Mouse (Mus musculus) limb, embryonic 13.5 days (tissue): ENCODE results near the gene Rnf11. TPM values are rescaled to one million over a fixed set of nuclear protein-coding genes. Genes with fewer than 3 reads are reported as not detected.
A peak's percentile ranks its signal among the peaks of the same experiment; 100 is the strongest.

Source experiments
- ATAC-seq: fragments of 200-750 bp; cut with Nextera tagmentation; 2 replicates; pipeline ENCODE4 v1.8.0; 2017; ENCODE audit warnings: low read depth, moderate number of reproducible peaks, moderate TSS enrichment; ENCODE audit not compliant: low FRiP score
- H3K27ac ChIP-seq: fragments of 300-500 bp; sonication (generic); 2 replicates; pipeline ENCODE4 v1.5.1; 2015; ENCODE audit warnings: inconsistent platforms, mild to moderate bottlenecking, moderate library complexity
- H3K27me3 ChIP-seq: fragments of 300-500 bp; sonication (generic); 2 replicates; pipeline ENCODE4 v1.6.1; 2015; ENCODE audit warnings: mild to moderate bottlenecking, inconsistent platforms
- H3K36me3 ChIP-seq: fragments of 300-500 bp; sonication (generic); 2 replicates; pipeline ENCODE4 v1.6.1; 2015; ENCODE audit warnings: inconsistent platforms, mild to moderate bottlenecking, moderate library complexity
- H3K4me1 ChIP-seq: fragments of 300-500 bp; sonication (generic); 2 replicates; pipeline ENCODE4 v1.6.1; 2015; ENCODE audit warnings: inconsistent platforms
- H3K4me2 ChIP-seq: fragments of 300-500 bp; sonication (generic); replicated peaks from 2 replicates; pipeline ENCODE4 v1.6.1; 2015; ENCODE audit warnings: inconsistent platforms, mild to moderate bottlenecking, moderate library complexity
- H3K4me3 ChIP-seq: fragments of 300-500 bp; sonication (generic); 2 replicates; pipeline ENCODE4 v1.5.1; 2015; ENCODE audit warnings: moderate library complexity, mild to moderate bottlenecking, inconsistent platforms
- H3K9ac ChIP-seq: fragments of 300-500 bp; sonication (generic); 2 replicates; pipeline ENCODE4 v1.6.1; 2015; ENCODE audit warnings: mild to moderate bottlenecking, inconsistent platforms
- H3K9me3 ChIP-seq: fragments of 300-500 bp; sonication (generic); 2 replicates; pipeline ENCODE4 v1.6.1; 2016; ENCODE audit warnings: inconsistent platforms
- WGBS: fragments of 180-500 bp; shearing (Covaris S2); methylation state at CpG from one replicate; pipeline ENCODE4 v1.1.7; 2015; 5-methylcytosine and 5-hydroxymethylcytosine counted together
- polyA plus RNA-seq: library from polyadenylated mRNA; unstranded; fragments of >200 nt; fragmentation: Nextera tagmentation; extraction: Ambion mirVana; gene quantifications from 2 replicates; pipeline ENCODE4 v1.2.1, GENCODE M21; 2015

Gene Rnf11
- 46.7 and 47.5 TPM in 2 replicates for polyA plus RNA-seq

GRCm38 (mm10) chr4:109484621-109485020, at the start of gene Rnf11:
Rnf11 (minus strand) TSS chr4:109484728.
- no peaks in the 10 kb centered on the region for H3K36me3 ChIP-seq
- H3K4me2 ChIP-seq = no peak within 1 kb of the TSS
- ATAC-seq = no peak
- no peaks in the 10 kb centered on the region for H3K4me1 ChIP-seq
- no peaks in the 10 kb centered on the region for H3K27me3 ChIP-seq
- no peaks in the 10 kb centered on the region for H3K9me3 ChIP-seq
- H3K4me3 ChIP-seq = no peak within 1 kb of the TSS
- no peak within 1 kb of the TSS for H3K9ac ChIP-seq
- no peak within 1 kb of the TSS for H3K27ac ChIP-seq
- 87% methylated on average over 3 of the region's 3 CpGs for WGBS

GRCm38 (mm10) chr4:109531111-109531510, 46.6 kb upstream of the Rnf11 start, which contains the start of gene 4930522H14Rik:
4930522H14Rik (minus strand) TSS chr4:109531297.
- Histone ChIP-seq H3K9ac (no peak within 1 kb of the TSS), H3K27ac (no peak within 1 kb of the TSS), H3K36me3 (no peaks in the 10 kb centered on the region), H3K9me3 (no peaks in the 10 kb centered on the region), H3K4me1 (no peaks in the 10 kb centered on the region), H3K4me2 (no peak within 1 kb of the TSS), H3K27me3 (no peaks in the 10 kb centered on the region), H3K4me3 (no peak within 1 kb of the TSS)
- 96% methylated on average over 2 of the region's 2 CpGs for WGBS
- ATAC-seq = no peak

- WGBS = 73% methylated on average over 15 of the region's 15 CpGs
- Histone ChIP-seq H3K9me3 (no peaks in the 10 kb centered on the region), H3K36me3 (no peaks in the 10 kb centered on the region), H3K4me1 (no peaks in the 10 kb centered on the region), H3K27ac (no peak overlapping the region), H3K9ac (no peak overlapping the region), H3K27me3 (no peaks in the 10 kb centered on the region), H3K4me2 (no peak overlapping the region), H3K4me3 (no peak overlapping the region)
- no peak for ATAC-seq
These were observed 45.8 kb upstream of the Rnf11 start for GRCm38 (mm10) chr4:109530245-109530816.

GRCm38 (mm10) chr4:109504885-109505284, 20.4 kb upstream of the Rnf11 start:
- H3K9me3 ChIP-seq = no peaks in the 10 kb centered on the region
- no peaks in the 10 kb centered on the region for H3K36me3 ChIP-seq
- H3K9ac ChIP-seq = no peak overlapping the region
- H3K27me3 ChIP-seq = no peaks in the 10 kb centered on the region
- 6% methylated on average over 5 of the region's 5 CpGs for whole genome bisulfite sequencing
- H3K4me2 ChIP-seq = no peak overlapping the region
- H3K4me3 ChIP-seq = no peak overlapping the region
- no peaks in the 10 kb centered on the region for H3K4me1 ChIP-seq
- peak; percentile 24; the same call in 1 of the 2 replicates for ATAC-seq
- H3K27ac ChIP-seq = no peak overlapping the region

GRCm38 (mm10) chr4:109498476-109498875, 13.9 kb upstream of the Rnf11 start:
- ATAC-seq = no peak

GRCm38 (mm10) chr4:109493581-109493980, 9.1 kb upstream of the Rnf11 start:
- no peak overlapping the region for H3K4me3 ChIP-seq
- no peaks in the 10 kb centered on the region for H3K9me3 ChIP-seq
- ATAC-seq = no peak

More at GRCm38 (mm10) chr4:109498476-109498875, 13.9 kb upstream of the Rnf11 start:
- 45% methylated on average over 11 of the region's 11 CpGs for WGBS
- Histone ChIP-seq H3K4me2 (no peak overlapping the region), H3K36me3 (no peaks in the 10 kb centered on the region), H3K9me3 (no peaks in the 10 kb centered on the region), H3K4me1 (no peaks in the 10 kb centered on the region), H3K27me3 (no peaks in the 10 kb centered on the region), H3K9ac (no peak overlapping the region), H3K27ac (no peak overlapping the region), H3K4me3 (no peak overlapping the region)

GRCm38 (mm10) chr4:109488812-109489211, 4.3 kb upstream of the Rnf11 start:
- Histone ChIP-seq H3K4me1 (no peaks in the 10 kb centered on the region), H3K9me3 (no peaks in the 10 kb centered on the region), H3K27ac (no peak overlapping the region), H3K9ac (no peak overlapping the region), H3K4me2 (no peak overlapping the region), H3K36me3 (no peaks in the 10 kb centered on the region), H3K4me3 (no peak overlapping the region), H3K27me3 (no peaks in the 10 kb centered on the region)
- no peak for ATAC-seq
- WGBS = 84% methylated on average over 1 of the region's 1 CpGs

More at GRCm38 (mm10) chr4:109493581-109493980, 9.1 kb upstream of the Rnf11 start:
- no peak overlapping the region for H3K27ac ChIP-seq
- H3K36me3 ChIP-seq = no peaks in the 10 kb centered on the region
- no peaks in the 10 kb centered on the region for H3K4me1 ChIP-seq
- no peak overlapping the region for H3K9ac ChIP-seq
- no peak overlapping the region for H3K4me2 ChIP-seq
- no peaks in the 10 kb centered on the region for H3K27me3 ChIP-seq

- Histone ChIP-seq H3K4me2 (no peak overlapping the region), H3K27ac (no peak overlapping the region), H3K36me3 (no peaks in the 10 kb centered on the region), H3K9me3 (no peaks in the 10 kb centered on the region), H3K4me1 (no peaks in the 10 kb centered on the region), H3K9ac (no peak overlapping the region), H3K27me3 (no peaks in the 10 kb centered on the region), H3K4me3 (no peak overlapping the region)
- WGBS = 78% methylated on average over 1 of the region's 1 CpGs
- no peak for ATAC-seq
These were observed 1.8 kb downstream of the Rnf11 start for GRCm38 (mm10) chr4:109482701-109483100.

- no peak for ATAC-seq
- no peaks in the 10 kb centered on the region for H3K4me1 ChIP-seq
- no peak overlapping the region for H3K9ac ChIP-seq
- no peak overlapping the region for H3K4me2 ChIP-seq
- H3K36me3 ChIP-seq = no peaks in the 10 kb centered on the region
- H3K27ac ChIP-seq = no peak overlapping the region
- H3K9me3 ChIP-seq = no peaks in the 10 kb centered on the region
- 86% methylated on average over 2 of the region's 2 CpGs for WGBS
- no peaks in the 10 kb centered on the region for H3K27me3 ChIP-seq
- no peak overlapping the region for H3K4me3 ChIP-seq
These were observed 3.1 kb downstream of the Rnf11 start for GRCm38 (mm10) chr4:109481424-109481823.

GRCm38 (mm10) chr4:109477454-109477853, 7.1 kb downstream of the Rnf11 start:
- ATAC-seq = no peak
- Histone ChIP-seq H3K9ac (no peak overlapping the region), H3K36me3 (peaks cover 6% of the 10 kb centered on the region), H3K4me1 (peaks cover 6% of the 10 kb centered on the region), H3K4me2 (no peak overlapping the region), H3K4me3 (no peak overlapping the region), H3K27me3 (no peaks in the 10 kb centered on the region), H3K9me3 (no peaks in the 10 kb centered on the region), H3K27ac (no peak overlapping the region)
- WGBS = 93% methylated on average over 3 of the region's 3 CpGs

- ATAC-seq = peak; percentile 98
- Histone ChIP-seq H3K9me3 (no peaks in the 10 kb centered on the region), H3K4me3 (peak overlapping the region; percentile 91), H3K9ac (peak overlapping the region; percentile 99), H3K27ac (peak overlapping the region; percentile 94), H3K4me1 (peaks cover 6% of the 10 kb centered on the region), H3K27me3 (no peaks in the 10 kb centered on the region), H3K36me3 (peaks cover 14% of the 10 kb centered on the region), H3K4me2 (peak overlapping the region; percentile 74)
- WGBS = 0% methylated on average over 35 of the region's 39 CpGs
These were observed 7.9 kb downstream of the Rnf11 start for GRCm38 (mm10) chr4:109476554-109477014.

- Histone ChIP-seq H3K9me3 (no peaks in the 10 kb centered on the region), H3K9ac (peak overlapping the region; percentile 99), H3K27me3 (no peaks in the 10 kb centered on the region), H3K4me2 (peak overlapping the region; percentile 74), H3K27ac (peak overlapping the region; percentile 94), H3K4me1 (peaks cover 6% of the 10 kb centered on the region), H3K4me3 (peak overlapping the region; percentile 91), H3K36me3 (peaks cover 14% of the 10 kb centered on the region)
- peak; percentile 85 for ATAC-seq
- whole genome bisulfite sequencing = under 1% methylated on average over 52 of the region's 68 CpGs
These were observed 8.7 kb downstream of the Rnf11 start for GRCm38 (mm10) chr4:109475577-109476553.
